21 mouse cellular contexts compared by ENCODE assay signal in genomic region chr8:91849529-91849928, GRCm38 (mm10). TPM values are rescaled to one million over a fixed set of nuclear protein-coding genes. Genes with fewer than 3 reads are reported as not detected.
DNase-seq lines count a peak whose midpoint lies in the region; ATAC-seq lines count a peak whose summit lies in the region.
"Had no signal": no experiment of that assay in that cellular context is flagged by ENCODE, and none has a peak within 500 bp of the region (broad histone marks: within the 10 kb centered on the region; RNA-seq: fewer than 3 reads in every experiment).

No protein-coding gene starts in this region.

- H3K27me3 ChIP-seq in intestine, embryonic 15.5 days (replicated peaks), result 0 out of 2 replicates have a peak, but pooled peaks cover 3% of the 10 kb centered on the region

- H3K27ac ChIP-seq in intestine, embryonic 15.5 days, result no peak overlapping the region
- H3K27ac ChIP-seq: embryonic facial prominence, embryonic 12.5 days; forebrain, embryonic 12.5 days; hindbrain, embryonic 12.5 days had no signal

- no peak overlapping the region for H3K4me3 ChIP-seq in intestine, embryonic 15.5 days (replicated peaks)
- H3K4me3 ChIP-seq: embryonic facial prominence, embryonic 12.5 days; forebrain, embryonic 12.5 days; heart, embryonic 12.5 days; hindbrain, embryonic 12.5 days had no signal

- peaks cover 3% of the 10 kb centered on the region for H3K4me1 ChIP-seq in intestine, embryonic 15.5 days (replicated peaks)
- H3K4me1 ChIP-seq: embryonic facial prominence, embryonic 12.5 days; forebrain, embryonic 12.5 days had no signal

- no peaks in the 10 kb centered on the region for H3K9me3 ChIP-seq in intestine, embryonic 15.5 days
- H3K9me3 ChIP-seq: embryonic facial prominence, embryonic 12.5 days; forebrain, embryonic 12.5 days; heart, embryonic 12.5 days; hindbrain, embryonic 12.5 days had no signal

- H3K36me3 ChIP-seq in intestine, embryonic 15.5 days, result no peaks in the 10 kb centered on the region
- H3K36me3 ChIP-seq: embryonic facial prominence, embryonic 12.5 days; forebrain, embryonic 12.5 days; heart, embryonic 12.5 days; hindbrain, embryonic 12.5 days had no signal

- DNase-seq in fat pad, adult 2 months (ENCODE audit: extremely low read depth, low read depth, low spot score), result peak; percentile 46
- peak; percentile 79 for DNase-seq in kidney, adult 9 months
- DNase-seq in kidney, postnatal 25 days, result peak; percentile 22 to 64
- no peak for DNase-seq in urinary bladder, postnatal 25 days (ENCODE audit: low spot score)
- no peak for DNase-seq in retina, postnatal 1 day
- DNase-seq in embryo, embryonic 9.5 days (ENCODE audit: extremely low spot score), result no peak
- DNase-seq in gastrocnemius, postnatal 14 days, result no peak
- DNase-seq: adrenal gland, adult 8-10 months; adrenal gland, postnatal 36 days; cerebellum, adult 8-10 months; cerebellum, postnatal 14 days; embryo, embryonic 11 days; gastrocnemius, postnatal 25 days had no signal

- intact Hi-C loops in gastrocnemius, postnatal 14 days (cut with DNase I; ENCODE audit: low total_unique reads), result no loop called here

- ATAC-seq in intestine, embryonic 15.5 days, result peak; percentile 59; the same call in 1 of the 2 replicates
- ATAC-seq: forebrain, embryonic 16.5 days had no signal

- H3K4me2 ChIP-seq in intestine, embryonic 15.5 days (replicated peaks), result no peak overlapping the region
- H3K4me2 ChIP-seq: embryonic facial prominence, embryonic 12.5 days; forebrain, embryonic 12.5 days; heart, embryonic 12.5 days; hindbrain, embryonic 12.5 days had no signal

- H3K9ac ChIP-seq in intestine, embryonic 15.5 days, result no peak overlapping the region
- H3K9ac ChIP-seq: embryonic facial prominence, embryonic 12.5 days; forebrain, embryonic 12.5 days; heart, embryonic 12.5 days; hindbrain, embryonic 12.5 days had no signal

- WGBS in intestine, embryonic 15.5 days, result 62% methylated on average over 8 of the region's 8 CpGs

RNA-seq across cellular contexts. Expression of gene Irx3, which starts 47.7 kb away (rescaled TPM):
- 0.58 and 0.63 TPM in 2 replicates for polyA plus RNA-seq in intestine, embryonic 15.5 days (2015; fragmentation: Nextera tagmentation; extraction: Ambion mirVana)
- under 1 TPM; 0.29 to 0.35 TPM for total RNA-seq in gastrocnemius, postnatal 14 days (2021)
- total RNA-seq: common myeloid progenitor, adult 5-6 weeks; granulocyte monocyte progenitor cell, adult 5-6 weeks had no signal

Comparison
In these comparisons a context has a peak if more than half of its experiments do, and no peak if none do; other contexts are left out.
1. DNase-seq: peak in fat pad, adult 2 months (single experiment), kidney, adult 9 months (single experiment) and kidney, postnatal 25 days (2 of 2); none in urinary bladder, postnatal 25 days (single experiment), retina, postnatal 1 day (single experiment), embryo, embryonic 9.5 days (single experiment) and gastrocnemius, postnatal 14 days (single experiment).